Mouse (Mus musculus): ENCODE results near the gene Wdr72.

Gene Wdr72

DNA sequence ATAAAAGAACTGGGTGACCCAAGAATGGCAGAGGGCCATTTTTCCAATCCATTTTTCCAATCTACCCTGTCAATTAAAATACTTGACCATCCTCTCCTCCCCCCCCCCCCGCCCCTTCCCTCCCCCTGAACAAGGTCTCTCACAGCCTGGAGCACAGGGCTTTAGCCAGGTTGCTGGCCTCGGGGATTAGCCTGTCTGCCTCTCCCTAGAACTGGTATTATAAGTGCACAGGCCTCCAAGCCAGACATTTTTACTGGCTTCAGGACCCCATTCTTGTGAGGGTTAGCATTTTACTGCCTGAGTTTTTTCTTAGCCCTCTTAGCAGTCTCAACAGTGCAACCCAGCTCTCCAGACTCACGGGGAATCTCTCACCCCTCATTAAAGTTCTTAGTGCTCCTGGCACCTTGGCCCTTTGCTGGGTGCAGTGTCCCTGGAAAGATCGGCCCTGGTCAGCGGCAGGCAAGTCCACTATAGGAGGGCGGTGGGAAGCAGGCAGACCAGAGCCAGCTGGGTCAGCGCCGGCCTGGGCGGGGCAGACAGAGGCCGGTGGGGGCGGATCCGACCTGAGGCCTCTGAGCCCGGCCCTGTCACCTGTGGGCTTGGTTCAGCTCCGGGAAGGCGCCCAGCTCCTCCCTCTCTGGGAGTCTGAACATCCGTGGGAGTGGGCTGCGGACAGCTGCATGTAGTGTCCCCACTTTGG, at the start of gene Wdr72:
Gene Wdr72 (plus strand): TSS at position 596 of the 700 bp plus-strand sequence.
- peak; percentile 4 to 8 for DNase-seq (ENCODE audit: low spot score in 2 of 2)

DNA sequence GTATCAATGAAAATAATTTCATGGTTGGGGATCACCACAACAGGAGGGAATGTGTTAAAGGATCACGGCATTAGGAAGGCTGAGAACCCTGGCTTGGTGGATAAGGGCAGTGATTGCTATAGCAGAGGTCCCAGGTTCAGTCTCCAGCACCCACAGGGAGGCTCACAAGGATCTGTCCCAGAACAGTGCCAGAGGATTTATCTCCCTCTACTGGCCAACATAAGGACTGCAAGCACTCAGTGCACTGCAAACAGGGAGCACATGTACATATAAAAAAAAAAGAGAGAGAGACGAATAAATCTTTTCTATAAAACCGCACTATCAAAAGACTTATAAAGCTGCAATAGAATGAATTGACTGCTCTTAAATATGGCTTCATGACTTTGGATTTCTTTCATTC, 43.9 kb upstream of the Wdr72 start:
- DNase-seq (ENCODE audit: low spot score in 2 of 2), result no peak

DNA sequence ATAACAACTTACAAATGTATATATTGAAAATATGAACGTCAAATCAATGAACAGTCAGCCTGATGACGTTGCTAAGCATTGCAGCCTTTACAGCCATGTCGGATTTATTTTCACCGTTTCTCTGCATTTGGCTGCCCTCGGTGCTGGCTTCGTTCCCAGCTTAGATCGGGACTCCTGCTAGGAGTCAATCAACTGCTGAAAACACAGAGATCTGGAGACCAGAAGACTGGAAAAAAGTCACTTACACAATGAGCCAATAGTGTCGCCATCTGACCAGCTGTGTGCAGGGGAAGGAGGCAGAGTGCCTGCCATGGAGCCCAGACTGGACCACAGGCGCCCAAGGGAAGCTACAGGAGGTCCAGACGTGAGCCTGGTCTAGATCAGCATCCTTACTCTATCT, 43.4 kb upstream of the Wdr72 start:
- DNase-seq (ENCODE audit: low spot score in 2 of 2), result no peak

DNA sequence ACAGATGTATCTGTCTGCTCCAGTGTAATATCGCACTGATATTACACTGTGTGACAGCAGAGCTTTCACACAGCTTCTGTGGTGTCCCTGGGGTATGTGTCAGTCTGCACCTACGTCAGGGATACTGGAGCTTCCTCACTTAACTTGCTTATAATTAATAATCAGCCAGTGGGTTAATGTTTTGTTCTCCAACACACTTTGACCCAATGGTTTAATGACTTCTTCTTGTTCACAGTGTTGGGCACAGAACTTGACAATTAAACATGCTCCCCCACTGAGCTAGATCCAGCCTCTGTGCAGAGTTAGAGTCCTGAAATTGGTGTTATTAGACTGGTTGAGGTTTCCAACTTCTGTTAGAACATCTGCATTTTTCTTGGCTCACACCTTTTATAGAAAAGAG, 34.2 kb upstream of the Wdr72 start:
- no peak for DNase-seq (ENCODE audit: low spot score in 2 of 2)

DNA sequence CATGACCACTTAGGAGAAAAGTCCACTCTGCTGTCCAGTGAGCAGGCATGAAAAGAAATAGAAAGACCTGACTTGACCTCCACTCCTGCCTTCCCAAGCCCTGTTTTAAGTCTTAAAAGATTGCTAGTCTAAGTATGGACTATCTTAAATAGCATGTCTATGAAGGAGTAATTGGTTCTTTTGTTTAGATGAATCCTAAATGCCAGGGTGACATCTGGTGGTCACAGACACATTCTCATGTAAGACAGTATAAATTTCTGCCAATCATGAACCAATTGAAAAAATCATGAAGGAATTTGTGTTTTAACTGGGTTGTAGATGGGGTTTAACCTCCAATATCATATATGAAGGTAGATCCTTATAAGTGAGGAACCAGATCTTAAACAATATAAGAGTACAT, 31.7 kb upstream of the Wdr72 start:
- no peak for DNase-seq (ENCODE audit: low spot score in 2 of 2)

DNA sequence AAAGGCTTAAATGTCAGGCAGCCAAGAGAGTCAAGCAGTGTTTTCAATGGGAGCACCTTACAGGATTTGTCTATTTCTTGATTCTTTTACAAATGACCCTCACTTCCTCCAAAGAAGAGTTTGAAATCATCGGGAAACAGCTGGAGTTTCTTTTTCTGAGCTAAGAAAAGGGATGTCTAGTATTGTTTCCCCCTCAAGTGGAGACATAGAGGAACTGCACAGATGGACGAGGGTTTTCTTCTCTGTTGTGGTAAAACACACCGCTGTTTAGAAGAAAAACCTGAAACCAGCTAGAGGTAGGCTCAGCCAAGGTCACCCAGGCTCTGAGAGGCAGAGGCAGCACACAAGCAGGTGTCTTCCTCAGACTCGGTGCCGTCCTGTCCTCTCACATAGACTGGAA, 29.9 kb upstream of the Wdr72 start:
- DNase-seq (ENCODE audit: low spot score in 2 of 2), result no peak

DNA sequence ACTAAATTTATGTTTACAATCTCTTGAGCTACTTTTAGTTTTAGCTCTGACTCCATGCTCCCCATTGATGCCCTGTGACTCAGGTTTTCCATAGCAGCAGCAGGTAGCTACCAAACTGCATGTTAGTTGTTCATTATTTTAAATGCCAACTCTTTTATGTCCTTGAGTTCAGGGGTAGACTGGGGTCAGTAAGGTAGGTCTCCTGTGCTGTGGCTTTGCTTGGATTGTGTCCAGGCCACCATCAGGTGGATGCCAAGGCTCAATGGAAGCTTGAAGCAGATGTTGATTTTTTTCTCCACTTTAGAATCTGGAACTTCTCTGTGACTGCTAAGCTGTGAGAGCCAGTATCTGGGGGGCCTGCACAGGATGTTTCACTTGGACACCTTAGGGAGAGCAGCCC, 8.6 kb upstream of the Wdr72 start:
- DNase-seq (ENCODE audit: low spot score in 2 of 2), result no peak

DNA sequence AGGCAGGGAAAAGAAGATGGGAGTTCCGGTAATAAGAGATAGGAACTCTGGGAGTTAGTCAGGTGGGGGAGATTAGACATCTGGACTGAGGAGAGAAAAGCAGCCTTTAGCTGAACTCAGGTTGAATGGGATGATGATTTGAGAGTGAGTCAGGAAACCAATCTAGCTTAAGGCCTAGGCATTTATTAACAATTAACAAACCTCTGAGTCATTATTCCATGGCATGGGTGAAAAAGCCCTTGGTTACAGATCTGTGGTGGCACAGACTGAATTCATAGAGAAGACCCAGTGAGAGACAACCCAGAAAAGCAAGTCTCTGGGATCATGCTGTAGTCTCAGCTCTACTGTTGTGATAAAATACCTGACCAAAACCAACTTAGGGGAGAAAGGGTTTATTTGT, 7.5 kb upstream of the Wdr72 start:
- no peak for DNase-seq (ENCODE audit: low spot score in 2 of 2)

DNA sequence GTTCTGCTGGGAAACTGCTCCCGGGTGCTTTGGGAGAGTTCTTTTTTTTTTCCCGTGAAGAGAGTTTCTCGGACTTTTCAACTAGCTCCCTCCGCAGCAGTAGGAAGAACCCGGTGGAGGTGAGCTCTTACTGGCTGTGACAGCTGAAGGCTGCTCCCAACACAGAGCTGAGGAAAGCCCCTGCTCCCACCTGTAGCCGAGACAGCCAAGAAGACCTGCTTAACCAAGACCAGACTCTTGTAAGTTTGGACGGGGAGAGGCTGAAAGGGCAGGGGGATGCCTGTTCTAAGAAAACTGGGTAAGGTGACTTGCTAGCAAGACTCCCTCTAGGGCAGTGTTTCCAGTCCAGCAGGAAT, 283 bp downstream of the Wdr72 start:
- no peak for DNase-seq (ENCODE audit: low spot score in 2 of 2)

DNA sequence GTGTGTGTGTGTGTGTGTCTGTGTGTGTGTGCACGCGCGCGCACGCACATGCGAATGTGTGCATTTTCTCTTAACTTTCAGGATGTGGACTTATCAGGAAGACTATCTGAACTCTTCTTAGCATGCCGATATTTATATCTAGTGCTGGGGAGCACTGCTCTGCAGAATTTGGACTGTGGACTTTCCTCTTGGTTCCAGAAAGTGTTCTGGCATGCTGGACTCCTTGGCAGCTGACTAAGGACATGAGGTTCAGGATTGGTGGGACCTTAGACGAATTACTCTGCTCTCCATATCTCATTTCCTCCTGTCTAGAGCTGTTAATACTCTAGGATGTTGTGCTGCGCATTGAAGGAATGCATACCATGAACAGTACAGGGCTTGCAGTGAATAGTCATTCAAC, 2.4 kb downstream of the Wdr72 start:
- DNase-seq (ENCODE audit: low spot score in 2 of 2), result no peak

DNA sequence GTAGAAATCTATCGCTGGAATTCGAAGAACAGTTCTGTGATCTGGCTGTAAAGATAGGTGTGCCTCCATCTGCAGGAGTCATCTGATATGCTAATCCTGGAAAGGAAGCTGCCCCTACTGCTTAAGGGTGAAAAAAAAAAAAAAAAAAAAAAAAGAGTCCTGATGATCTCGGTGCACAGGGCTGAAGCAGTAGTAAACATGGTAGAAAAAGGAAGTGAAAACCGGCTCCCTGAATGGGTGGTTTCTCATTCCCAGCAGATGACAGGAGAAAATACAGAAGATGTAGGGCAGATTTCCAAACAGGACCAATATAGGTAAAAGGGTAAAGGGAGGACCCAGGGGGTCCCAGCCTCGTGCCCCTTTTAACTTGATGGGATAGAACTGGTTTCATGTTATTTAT, 16.1 kb downstream of the Wdr72 start:
- no peak for DNase-seq (ENCODE audit: low spot score in 2 of 2)

DNA sequence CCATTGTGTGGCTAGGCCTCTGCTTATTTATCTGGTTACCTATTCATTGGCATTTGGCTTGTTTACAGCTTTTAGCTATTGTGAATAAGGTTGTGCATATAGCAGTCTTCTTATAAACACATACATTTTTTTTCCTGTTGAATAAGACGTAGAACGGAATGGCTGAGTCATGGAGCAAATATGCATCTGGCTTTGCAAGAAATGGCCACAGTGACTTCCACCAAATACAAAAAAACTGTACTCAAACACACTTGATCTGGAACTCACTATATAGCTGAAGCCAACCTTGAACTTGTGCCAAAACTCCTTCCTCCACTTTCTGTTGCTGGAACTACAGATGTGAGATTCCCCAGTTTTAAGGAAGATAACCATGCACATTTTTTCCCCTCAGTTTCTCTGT, 23.9 kb downstream of the Wdr72 start:
- no peak for DNase-seq (ENCODE audit: low spot score in 2 of 2)

DNA sequence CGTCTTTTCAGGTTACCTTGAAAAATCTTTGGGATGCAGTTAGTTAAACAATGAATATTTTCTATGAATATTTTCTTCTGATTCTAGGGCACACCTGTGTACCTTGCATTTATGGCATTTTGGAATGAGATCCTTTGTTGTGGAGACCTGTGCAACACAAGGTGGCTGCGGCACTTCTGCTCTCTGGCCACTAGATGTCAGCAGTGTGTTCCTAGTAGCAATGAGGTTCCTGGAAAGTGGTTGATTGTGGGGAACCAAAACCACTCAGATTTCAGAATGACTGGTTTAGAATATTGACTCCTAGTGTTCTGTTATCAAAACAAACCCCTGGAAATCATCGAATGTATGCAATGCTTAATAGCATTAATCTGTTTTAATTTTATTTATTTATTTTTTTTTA, 31.7 kb downstream of the Wdr72 start:
- DNase-seq (ENCODE audit: low spot score in 2 of 2), result peak; percentile 32 to 55

DNA sequence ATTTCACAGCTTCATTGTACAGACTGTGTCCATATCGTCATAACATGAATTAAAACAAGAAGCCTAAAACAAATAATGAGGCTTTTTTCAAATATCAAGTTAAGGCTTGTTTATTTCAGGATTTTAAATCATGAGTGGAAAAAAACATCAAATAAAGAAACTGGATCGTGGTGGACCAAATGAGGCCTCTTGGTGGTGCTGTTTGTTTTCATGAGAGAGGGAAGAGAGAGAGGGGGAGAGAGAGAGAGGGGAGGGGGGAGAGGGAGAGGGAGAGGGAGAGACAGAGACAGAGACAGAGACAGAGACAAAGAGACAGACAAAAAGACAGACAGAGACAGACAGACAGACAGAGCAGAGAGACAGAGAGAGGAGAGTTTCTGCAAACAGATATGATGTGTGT, 32.5 kb downstream of the Wdr72 start:
- no peak for DNase-seq (ENCODE audit: low spot score in 2 of 2)

DNA sequence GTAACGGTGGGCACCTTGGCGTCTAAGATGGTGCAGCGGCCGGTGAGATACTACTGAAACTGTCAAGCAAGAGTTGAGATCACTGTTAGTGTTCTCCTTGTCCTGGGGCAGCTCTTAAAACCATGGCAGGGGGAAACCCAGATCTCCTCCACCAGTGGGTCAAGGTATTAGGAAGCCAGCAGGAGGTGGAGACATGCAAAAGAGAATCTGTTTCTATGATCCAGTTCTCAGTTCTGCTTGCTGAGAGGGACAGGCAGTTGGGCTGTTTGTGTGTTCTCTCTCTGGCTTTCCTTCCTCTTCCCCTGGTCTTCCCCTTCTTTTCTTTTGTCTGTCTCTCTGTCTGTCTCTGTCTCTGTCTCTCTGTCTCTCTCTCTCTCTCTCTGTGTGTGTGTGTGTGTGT, 35.0 kb downstream of the Wdr72 start:
- no peak for DNase-seq (ENCODE audit: low spot score in 2 of 2)

DNA sequence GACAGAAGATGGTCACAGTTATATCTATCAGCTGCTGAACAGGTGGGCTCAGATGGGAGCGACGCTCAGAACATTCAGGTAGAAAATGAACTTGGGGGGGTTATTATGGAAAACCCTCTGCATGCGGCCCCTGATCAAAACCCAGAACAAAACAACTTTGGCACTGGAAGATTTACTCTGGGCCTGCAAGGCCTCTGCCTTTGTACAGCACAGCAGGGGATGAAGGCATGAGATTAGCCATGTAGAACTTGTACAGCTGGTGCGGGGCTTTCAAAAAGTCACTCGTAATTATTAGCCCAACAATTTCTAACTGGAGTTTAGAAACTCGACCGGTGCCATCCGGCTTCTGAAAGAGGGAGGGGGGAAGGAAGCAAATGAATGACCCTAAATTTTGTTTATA, 38.1 kb downstream of the Wdr72 start:
- no peak for DNase-seq (ENCODE audit: low spot score in 2 of 2)

DNA sequence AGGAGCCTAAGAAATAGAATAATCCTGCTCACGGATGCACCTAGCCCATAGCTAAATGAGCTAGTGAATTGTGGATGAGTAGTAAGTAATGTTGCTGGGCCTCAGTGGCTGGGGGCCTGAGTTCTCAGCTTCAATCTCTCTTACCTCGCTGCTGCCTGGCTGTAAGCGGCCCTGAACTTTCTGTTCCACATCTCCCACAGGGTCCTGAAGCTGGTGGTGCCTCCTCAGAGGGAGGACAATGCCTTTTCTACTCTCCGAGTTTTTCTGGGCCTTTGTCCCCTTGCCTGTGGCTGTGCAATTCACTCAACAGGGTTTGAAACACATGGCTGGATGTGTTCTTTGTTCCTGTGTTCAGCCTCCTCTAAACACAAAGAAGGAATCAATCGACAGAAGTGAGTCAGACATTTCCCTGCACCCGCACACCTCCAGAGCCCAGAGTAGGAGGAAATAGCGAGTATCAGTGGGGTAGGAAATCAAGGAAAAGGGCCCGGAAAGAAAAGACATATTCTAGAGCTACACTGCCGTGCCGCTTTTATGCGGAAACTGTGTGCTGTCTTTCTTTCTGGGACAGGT, 50.3 kb downstream of the Wdr72 start:
- no peak for DNase-seq (ENCODE audit: low spot score in 2 of 2)

DNA sequence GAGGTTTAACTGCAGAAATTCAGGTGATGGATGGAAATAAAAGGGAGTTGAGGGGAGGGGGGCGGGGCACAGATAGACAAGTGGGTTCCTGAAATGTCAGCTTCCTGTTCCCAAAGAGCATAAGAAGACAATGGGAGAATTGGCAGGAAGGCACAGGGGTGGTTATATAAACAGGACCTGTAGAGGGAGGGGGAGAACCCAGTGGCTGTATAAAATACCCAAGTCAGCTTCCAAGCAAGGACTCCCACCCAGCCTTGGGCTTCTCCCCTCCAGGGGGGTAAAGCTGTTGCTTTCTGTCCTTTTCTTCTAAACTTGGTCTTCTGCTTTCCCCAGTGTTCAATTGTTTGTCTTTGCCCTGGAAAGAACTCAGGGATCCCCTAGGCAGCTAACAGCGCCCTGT, 55.5 kb downstream of the Wdr72 start:
- no peak for DNase-seq (ENCODE audit: low spot score in 2 of 2)

DNA sequence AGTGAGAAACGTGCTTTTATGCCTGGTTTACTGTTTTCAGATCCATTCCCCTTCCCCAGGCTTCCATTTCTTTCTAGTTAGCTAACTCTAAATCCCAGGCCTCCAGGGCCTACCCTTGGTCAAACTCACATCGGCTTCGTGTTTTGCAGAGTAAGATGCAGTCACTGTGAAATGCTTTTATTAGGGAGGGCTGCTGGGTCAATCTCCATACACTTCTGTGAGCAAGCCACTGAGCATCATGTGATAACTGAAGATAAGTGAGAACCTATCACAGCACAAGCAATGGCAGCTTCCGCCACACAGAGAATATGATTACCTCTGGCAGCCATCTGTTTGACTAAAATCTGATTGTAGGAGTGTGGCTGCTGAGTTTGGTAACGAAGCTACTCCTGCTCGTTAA, 59.7 kb downstream of the Wdr72 start:
- no peak for DNase-seq (ENCODE audit: low spot score in 2 of 2)

DNA sequence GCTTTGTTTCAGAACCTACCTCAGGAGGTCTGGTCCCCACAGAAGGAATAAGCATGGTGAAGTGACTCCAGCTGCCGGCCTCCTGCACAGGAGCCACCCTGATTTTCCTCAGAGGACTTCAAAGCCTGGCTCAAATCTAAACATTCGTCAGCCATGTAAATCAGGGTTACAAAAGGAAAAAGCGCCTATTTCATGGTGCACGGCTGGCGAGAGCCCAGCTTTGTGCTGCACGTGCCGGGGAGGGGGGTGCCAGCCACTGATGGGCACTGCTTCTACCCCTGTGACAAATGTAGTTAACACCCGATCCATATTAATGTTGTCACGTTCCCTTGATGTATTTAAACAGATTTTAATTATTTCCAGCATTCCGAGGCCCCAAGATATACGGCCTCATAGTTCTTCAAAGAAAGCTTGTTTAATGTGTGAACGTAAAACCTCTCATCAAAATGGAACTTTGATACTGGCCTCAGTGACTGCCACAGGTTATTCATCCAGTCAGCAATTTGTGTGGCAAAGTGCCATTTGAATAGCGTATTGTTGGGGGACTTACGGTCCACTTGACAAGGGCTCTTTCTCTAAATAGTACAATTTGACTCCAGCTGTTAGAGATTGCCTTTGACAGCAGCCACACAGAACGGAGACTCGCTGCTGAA, 76.7 kb downstream of the Wdr72 start:
- no peak for DNase-seq (ENCODE audit: low spot score in 2 of 2)

DNA sequence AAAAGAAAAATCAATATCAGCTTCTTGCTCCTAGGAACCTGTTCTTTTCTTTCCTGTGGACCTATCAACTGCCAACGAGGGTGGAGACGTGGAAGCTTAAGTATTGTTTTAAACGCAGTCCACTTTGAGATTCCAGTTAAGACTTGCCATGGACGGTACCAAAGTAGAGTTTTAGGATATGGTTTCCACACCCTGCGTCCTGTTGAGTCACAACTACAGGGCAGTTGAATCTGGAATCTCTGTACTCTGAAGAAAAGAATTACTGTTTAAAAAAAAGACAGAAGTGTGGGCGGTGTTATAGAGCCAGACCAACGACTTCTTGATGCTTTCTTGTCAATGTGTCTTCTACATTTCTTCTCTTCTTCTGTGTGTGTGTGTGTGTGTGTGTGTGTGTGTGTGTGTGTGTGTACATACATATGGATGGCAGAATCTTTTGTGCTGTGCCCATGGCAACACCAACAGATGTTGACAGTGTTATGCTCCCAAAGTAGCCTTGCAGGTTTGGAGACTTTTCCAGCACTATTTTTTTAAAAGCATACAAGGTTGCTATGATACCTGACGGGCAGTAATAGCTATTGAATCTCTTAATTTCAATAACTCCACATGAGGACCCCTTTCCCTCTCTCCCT, 77.4 kb downstream of the Wdr72 start:
- no peak for DNase-seq (ENCODE audit: low spot score in 2 of 2)

DNA sequence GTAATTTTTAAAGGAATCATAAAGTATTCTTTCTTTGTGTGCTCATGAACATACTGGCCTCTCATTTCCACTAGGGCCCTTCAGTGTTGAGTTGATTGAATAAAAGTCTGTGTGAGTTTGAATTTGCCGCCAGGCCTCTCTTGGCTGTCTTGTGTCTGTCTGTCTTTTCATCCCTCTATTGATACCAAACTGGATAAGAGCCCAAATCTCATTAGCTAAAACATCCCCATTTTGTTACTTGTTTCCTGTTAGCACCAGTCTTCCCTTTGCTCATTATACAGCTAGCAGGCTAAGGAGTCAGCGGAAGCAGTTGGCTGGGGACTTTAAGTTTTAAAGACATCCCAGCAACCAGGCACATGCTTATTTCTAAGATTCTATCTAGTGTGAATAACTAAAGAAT, 84.7 kb downstream of the Wdr72 start:
- no peak for DNase-seq (ENCODE audit: low spot score in 2 of 2)

DNA sequence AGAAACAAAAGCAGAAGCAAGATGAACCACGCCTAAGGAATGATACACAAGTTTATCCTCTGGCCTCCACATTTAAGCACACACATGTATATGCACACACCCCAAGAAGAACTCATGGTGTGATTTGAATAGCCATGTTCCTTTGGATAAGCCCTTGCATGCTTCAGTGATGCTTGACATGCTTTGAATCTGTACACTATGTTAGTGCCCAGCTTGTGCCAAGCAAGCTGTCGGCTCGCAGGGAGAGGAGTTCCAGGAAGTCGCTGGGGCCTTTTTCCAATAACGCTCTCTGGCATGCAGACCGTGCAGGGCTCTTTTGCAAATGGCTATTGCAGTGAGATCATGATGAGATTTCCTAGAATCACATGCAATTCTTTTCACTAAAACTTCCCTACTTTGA, 118.1 kb downstream of the Wdr72 start:
- DNase-seq (ENCODE audit: low spot score in 2 of 2), result no peak

Measured in urinary bladder, postnatal 36 days (tissue).